Mouse (Mus musculus): Measurements from ENCODE around the gene Magi3.

Magi3 gene

DNA sequence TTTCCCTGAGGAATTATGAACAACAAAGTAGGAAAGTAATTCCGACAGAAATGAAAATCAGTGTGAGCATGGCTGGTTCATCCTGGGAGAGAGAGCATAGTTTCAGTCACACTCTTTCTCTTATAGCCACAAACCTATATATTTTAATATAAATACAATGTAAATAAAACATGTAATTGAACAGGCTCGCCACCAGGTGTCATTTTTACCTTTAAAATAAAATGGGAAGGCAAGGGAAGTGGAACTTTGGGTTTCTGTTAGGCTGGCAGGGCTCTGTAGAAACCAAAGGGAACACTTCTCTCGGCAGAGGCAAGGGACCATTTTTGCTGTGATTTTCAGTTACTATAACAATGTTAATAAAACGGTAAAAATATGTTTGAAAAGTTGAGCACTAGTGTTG, 200.7 kb downstream of the Magi3 start:
- peak in 1 of 2 experiments; percentile 7 for DNase-seq

DNA sequence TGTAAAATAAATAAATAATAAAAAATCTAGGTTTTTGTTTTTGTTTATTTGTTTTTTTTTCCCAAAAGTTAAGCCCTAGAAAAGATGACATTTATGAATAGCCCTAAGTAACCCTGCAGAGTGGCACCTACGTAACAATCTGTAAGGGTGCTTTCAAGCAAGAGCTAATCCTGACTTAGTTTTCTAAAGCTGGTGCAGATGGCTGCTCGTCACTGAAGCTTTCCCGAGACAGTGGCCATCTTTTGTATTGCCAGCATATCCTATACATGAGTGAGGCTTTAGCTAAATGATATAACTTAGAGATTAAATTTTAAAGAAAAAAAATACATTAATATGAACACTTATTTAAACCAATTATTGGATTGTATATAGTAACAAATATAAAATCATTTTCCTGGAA, 202.2 kb downstream of the Magi3 start:
- DNase-seq = no peak

DNA sequence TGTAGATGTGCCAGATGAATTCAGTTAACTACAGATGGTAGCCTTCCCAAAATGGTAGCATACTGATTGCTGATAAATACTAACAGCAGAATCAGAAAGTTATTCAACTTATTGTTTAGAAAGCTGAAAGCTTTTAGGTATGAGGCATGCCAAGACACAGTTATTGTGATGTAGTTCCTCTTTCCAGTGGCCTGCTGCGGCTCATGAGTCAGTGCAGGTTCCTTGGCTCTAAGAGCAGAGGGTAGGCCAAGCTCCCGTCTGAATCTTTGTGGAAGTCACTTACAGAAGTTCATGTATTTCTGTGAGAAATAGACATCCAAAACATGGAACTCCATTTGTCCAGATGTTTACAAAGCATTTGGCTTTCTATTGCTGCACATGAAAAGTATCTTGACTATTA, 208.2 kb downstream of the Magi3 start:
- DNase-seq = no peak

DNA sequence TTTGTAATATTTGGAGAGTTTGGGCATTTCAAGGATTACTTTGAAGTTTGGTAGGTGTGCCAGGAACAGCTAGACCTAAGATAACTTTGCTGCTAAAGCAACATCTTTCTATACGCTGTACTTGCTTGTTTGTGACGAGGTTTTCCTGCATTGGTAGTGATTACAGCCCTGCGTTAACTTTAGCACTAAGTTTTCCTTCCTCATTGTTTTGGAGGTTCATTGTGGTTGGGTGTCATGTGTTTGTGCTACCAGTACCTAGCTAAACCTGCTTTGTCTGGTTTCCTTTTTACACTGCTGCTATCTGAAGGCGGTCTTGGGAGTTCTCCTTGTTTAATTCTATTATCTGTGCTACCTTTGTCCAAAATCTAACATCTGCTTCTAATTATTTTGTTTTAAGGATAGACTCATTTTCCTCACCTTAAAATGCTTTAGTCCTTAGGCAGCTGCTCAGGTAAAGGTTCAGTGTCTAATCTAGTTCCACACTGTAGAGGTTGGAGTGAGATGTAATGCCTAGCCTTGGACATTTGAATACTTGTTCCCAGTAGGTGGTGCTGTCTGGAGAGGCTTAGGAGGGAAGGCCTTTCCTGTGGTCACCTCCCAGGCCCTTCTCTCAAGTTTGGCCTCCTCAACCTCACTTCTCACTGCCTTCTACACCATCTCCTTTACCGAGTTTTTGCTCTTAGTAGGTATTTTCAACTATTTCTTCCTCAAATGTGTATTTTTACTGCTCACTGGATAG, 210.1 kb downstream of the Magi3 start:
- DNase-seq = no peak

DNA sequence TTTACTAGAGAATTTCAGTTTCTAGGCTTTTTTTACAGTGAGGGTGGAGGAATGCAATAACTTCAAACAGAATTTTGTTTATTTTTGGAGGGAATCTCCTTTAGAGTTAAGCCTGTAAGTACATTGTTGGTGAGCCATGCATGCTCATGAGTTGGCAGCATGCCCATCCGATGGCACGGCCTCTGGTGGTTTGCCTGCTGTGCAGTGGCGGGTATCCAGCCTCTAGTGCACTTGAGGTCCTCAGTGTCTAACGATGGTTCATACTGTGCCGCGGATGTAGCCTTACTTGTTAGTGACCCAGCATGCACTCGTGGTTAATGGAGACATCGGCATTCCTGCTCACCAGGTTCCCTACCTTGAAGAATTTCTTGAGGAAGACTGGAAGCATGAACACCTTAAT, 212.7 kb downstream of the Magi3 start:
- peak; percentile 45 to 51 for DNase-seq

DNA sequence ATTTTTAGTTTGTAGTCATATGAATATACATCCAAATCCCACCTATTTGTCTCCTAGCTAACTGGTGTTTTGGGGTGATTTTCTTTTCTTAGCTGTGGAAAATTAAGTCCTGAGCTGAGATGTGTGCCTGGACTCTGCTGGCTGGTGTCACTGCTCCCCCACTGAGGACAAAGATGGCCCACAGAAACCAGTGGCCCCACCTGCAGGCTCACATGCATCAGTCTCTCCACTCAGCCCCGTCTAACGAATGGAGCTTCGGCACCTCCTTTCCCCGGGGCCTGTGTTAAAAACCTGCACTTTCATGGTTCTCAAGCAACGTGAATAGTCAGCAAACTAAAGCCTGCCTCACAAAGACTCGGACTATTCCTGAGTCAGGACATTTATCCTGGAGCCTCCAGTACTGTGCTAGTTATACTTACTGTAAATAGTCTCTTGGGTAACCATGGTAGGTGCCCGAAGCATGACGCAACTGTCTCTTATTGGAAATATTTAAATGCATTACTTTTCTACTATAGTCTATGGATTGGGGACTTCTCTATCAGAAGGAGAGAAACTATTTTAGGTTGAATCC, 213.2 kb downstream of the Magi3 start:
- DNase-seq = no peak

DNA sequence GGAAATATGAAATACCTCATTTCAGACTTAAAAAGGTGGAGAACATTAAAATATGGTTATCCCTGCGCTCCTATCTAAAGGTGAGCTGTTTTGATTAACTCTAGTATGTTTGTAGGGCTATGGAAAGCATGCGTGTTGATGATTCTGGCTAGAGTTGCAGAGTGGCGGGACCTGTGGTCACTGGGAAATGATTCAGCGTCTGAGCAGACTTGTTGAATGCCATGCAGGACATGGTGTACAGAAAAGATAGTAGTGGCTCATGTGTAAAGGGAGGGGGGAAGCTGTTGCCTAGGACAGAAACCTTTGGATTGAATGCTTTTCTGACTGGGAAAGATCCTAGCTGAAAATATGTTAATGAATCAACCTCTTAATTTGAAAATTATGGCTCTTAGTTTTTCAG, 221.4 kb downstream of the Magi3 start:
- DNase-seq = no peak

DNA sequence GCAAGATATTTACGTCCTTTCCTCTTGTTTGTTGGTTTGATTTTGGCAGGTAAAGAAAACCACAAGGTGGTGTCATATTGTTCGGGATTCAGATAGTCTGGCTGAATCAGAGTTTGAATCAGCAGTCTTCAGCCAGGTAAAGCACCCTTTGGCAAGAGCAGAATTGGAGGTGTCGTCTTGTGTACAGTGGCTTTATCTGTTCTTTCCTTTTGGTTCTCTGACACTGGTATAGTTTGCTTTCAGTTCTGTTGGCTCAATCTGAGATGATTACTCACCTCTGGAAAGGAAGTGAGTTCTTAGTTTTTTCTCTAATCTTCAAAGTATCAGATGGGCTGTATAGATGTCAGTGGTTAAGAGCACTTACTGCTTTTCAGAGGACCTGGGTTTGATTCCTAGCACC, 228.9 kb downstream of the Magi3 start:
- no peak for DNase-seq

DNA sequence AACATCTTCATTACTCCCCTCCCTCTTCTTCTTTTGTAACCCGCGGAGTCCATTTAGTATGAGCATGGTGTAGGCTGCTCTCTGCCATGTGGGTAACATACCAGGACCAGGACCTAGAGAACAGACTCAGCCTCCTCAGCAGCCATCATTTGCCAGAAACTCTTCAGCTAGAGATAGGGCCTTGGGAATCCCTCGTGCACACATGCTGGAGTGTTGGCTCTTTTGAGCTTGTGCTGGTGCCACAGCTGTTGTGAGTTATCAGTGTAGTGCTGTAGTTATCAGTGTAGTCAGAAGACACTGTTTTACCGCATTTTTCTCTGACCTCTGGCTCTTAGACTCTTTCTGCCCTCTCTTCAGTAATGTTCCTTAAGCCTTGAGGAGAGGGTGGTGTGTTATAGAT, 230.8 kb downstream of the Magi3 start:
- DNase-seq = no peak

DNA sequence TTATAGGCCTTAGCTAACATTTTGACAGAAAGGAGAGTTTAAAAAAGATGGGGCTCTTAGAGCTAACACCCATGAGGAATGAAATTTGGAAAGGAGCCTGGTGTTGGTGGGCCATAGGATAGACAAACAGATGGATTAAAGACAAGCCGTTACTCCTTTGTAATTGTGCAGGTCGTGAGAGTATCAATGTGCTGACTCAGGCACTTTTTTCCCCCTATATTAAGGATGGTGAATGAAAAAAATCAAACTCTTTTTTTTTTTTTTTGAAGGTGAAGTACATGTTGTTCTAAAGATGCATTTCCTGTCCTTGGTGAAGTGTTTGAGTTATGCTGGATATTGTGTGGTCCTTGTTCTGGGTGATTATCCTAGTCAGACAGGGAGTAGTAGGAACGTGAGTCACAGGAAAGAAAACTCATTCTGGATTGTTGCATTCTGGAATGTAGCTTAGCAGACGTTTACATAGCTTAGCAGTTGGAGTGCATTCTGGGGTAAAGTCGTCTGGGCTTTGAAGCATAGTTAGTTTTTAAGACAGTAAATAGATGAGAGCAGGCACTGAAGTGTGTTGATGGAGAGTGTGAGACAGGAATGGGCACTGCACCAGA, 232.2 kb downstream of the Magi3 start:
- DNase-seq = no peak

DNA sequence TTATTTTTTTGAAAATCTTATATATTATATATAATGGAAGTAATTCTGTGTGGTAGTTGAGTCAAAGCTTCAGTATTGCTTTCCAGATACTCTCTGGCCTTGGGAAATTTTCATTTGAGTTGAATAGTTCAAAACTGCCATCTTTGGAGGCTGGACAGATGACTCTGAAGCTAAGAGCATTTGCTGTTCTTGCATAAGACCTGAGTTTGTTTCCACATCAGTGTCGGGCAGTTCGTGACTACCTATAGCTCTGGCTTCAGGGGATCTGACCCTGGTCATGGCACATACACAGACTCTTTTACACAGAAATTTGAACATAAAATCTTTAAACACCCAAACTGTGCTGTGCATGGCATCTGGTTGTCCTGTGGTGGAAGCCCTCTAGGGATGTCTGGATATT, 235.0 kb downstream of the Magi3 start:
- DNase-seq = no peak

DNA sequence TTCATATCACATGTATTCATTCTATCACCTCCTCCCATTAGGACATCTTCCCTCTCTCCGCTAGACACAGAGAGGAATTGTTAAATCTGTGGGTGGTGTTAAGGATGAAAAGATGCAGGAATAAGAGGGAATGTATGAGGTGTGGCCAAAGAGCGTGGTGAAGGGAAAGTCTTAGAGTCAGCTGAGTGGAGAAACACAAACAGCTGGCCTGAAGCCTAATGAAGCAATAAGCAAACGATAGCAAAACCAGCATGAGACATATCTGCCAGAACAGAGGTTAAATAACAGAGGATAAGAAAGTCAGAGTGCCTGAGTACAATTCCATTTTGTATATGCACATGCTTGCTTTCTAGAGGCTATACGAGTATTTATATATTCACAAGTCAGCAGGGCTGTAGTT, 235.6 kb downstream of the Magi3 start:
- no peak for DNase-seq

DNA sequence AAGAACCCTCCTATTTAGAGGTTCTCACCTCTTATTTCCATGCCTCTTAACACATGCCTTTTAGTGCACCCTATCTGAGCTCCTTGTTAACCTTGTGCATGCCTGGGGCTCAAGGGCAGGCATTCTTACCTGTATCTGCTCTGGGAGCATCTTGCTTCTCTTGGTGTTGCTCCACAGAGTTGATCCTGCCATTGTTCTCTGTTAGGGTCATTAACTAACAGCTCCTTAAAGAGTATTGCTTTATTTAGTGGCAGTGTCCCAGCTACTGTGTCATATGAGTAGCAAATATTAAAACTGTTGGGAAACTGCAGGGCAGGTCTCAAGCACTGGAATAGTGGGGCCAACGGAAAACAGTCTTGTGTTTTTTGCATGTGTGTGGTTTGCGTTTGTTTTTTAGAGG, 249.0 kb downstream of the Magi3 start:
- DNase-seq = no peak

DNA sequence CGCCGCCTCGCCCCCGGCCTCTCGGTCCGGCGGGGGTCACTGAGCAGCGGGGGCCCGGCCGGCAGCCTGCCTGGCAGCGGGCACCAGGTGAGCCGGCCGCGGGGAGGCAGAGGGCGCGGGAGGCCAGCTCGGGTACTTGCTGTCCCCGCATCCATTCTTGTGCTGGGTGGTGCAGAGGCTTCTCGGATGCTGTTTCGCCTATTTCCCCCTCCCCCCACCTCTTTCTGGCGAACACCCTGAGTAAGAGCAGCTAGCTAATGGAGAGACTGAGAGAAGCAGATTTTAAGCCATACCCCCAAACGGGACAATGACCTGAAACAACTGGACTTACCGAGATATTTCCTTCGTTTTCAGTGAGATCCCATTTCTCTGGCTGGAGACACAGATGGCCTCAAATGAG, 251.5 kb downstream of the Magi3 start:
- DNase-seq = no peak

DNA sequence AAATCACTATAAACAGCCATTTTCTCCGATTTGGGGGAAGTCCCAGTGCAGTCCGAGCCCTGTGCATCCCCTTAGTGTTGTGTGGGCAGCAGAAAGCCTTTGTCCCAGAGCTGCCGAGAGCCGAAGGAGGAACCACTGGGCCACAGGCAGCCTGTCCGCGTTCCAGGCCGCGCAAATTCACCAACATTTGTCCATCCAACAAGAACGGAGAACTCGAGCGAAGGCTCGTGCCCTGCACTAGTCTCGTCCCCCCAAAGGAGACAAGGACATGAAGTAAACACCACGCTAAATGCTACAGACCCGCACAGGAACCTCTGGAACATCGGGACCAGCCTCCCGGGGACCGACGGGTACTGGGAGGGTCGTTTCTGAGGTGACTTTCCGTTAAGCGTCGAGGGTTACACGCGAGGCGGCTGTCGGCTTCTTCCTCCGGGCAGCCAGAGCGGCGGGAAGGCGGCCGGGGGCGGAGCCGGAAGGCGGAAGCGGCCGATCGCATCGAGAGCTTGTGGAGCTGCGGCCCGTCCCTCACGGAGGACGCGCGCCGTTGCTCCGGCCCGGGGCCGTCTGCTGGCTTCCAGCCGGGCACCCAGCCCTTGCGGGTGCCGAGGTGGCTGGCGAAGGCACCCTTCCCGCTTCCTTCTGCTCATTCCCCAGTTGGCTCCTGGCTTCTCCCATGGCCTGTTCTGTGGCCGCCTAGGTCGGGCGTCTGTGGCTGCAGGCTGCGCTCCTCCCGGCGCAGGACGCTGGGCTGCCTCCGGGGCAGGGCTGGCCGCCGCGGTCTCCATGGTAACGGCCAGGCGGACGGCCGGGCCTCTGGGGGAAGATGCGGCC, 252.1 kb downstream of the Magi3 start, which contains the start of gene Phtf1:
Gene Phtf1, plus strand, starts transcription at position 250 of the 831 bp plus-strand sequence.
- peak; percentile 89 to 94 for DNase-seq

DNA sequence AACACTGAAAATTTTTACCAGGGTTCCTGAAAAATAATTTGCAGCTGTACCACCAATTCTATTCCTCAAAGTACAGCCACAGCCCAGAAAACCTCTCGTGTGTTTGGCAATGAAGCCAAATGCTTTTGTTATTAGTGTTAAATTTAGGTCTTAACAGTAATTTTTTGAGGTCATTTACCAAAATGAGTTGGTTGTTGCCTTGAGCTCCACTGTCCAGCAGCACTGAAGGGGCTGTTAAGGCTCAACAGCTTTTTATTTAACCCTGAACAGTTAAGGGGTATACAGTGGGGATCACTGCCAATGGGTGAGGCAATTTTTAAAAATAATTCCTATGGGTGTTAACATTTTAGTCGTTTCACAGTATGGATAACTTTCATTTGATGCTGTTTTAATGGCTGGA, 252.9 kb downstream of the Magi3 start:
- DNase-seq = no peak

Data from kidney, postnatal 4 days (tissue).